Mouse (Mus musculus): ENCODE measurements around the gene Pcid2. TPM values are rescaled to one million over a fixed set of nuclear protein-coding genes. Genes with fewer than 3 reads are reported as not detected.

The Pcid2 gene
- polyA plus RNA-seq, 2 experiments: 34.8 to 35.9 TPM

GRCm38 (mm10) chr8:13109416-13109960, 4.2 kb upstream of the Pcid2 start:
- 62% methylated on average over 1 of the region's 1 CpGs for WGBS
- peaks cover 15% of the 10 kb centered on the region for H3K36me3 ChIP-seq (ENCODE audit: control insufficient read depth, insufficient read depth, low read length)

DNA sequence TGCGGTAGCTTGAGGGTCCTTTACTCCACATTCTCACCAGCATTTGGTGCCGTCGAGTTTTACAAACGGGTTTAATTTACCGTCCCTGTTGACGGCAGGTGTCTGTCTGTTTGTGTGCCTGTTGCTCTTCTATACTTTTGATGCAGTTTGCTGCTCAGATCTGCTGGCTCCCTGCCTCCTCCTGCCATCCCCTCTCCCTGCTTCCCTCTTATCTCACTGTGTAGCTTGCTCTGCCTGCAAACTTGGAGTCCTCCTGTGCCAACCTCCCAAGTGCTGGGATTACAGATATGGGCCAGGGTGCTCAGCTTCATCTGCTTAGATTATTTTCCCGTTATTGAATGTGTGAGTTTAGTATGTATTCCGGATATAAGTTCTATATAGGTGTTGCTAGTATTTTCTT, 3.7 kb upstream of the Pcid2 start:
- Histone ChIP-seq H3K4me3 (replicated peaks; ENCODE audit: low read length) (no peak overlapping the region), H3K9me3 (ENCODE audit: control insufficient read depth, low read length) (no peaks in the 10 kb centered on the region), H3K4me2 (replicated peaks; ENCODE audit: low read depth, low read length, severe bottlenecking) (no peak overlapping the region), H3K27ac (replicated peaks; ENCODE audit: low read depth, low read length) (no peak overlapping the region), H3K27me3 (ENCODE audit: control insufficient read depth, insufficient read depth, low read length) (no peaks in the 10 kb centered on the region), H3K4me1 (ENCODE audit: control insufficient read depth, insufficient read depth, low read length) (peaks cover 8% of the 10 kb centered on the region), H3K9ac (ENCODE audit: low read depth, low read length, severe bottlenecking) (no peak overlapping the region), H3K36me3 (ENCODE audit: control insufficient read depth, insufficient read depth, low read length) (peaks cover 15% of the 10 kb centered on the region)
- DNase-seq (ENCODE audit: low spot score): no peak
- WGBS: 91% methylated on average over 8 of the region's 8 CpGs
- no peak for ATAC-seq (ENCODE audit: low FRiP score, low read depth)
- no peak for TF ChIP-seq POLR2A (IDR thresholded peaks at IDR 0.05; ENCODE audit: borderline replicate concordance, extremely low read depth, insufficient read depth, insufficient read length)

More at GRCm38 (mm10) chr8:13109416-13109960, 4.2 kb upstream of the Pcid2 start:
- ATAC-seq (ENCODE audit: low FRiP score, low read depth) (no peak), DNase-seq (ENCODE audit: low spot score) (peak; percentile 23)
- Histone ChIP-seq H3K9ac (ENCODE audit: low read depth, low read length, severe bottlenecking) (no peak overlapping the region), H3K4me1 (ENCODE audit: control insufficient read depth, insufficient read depth, low read length) (0 out of 2 replicates have a peak, but pooled peaks cover 5% of the 10 kb centered on the region), H3K9me3 (ENCODE audit: control insufficient read depth, low read length) (no peaks in the 10 kb centered on the region), H3K4me3 (replicated peaks; ENCODE audit: low read length) (no peak overlapping the region), H3K27ac (replicated peaks; ENCODE audit: low read depth, low read length) (no peak overlapping the region), H3K4me2 (replicated peaks; ENCODE audit: low read depth, low read length, severe bottlenecking) (no peak overlapping the region), H3K27me3 (ENCODE audit: control insufficient read depth, insufficient read depth, low read length) (no peaks in the 10 kb centered on the region)
- TF ChIP-seq POLR2A (IDR thresholded peaks at IDR 0.05; ENCODE audit: borderline replicate concordance, extremely low read depth, insufficient read depth, insufficient read length): no peak

DNA sequence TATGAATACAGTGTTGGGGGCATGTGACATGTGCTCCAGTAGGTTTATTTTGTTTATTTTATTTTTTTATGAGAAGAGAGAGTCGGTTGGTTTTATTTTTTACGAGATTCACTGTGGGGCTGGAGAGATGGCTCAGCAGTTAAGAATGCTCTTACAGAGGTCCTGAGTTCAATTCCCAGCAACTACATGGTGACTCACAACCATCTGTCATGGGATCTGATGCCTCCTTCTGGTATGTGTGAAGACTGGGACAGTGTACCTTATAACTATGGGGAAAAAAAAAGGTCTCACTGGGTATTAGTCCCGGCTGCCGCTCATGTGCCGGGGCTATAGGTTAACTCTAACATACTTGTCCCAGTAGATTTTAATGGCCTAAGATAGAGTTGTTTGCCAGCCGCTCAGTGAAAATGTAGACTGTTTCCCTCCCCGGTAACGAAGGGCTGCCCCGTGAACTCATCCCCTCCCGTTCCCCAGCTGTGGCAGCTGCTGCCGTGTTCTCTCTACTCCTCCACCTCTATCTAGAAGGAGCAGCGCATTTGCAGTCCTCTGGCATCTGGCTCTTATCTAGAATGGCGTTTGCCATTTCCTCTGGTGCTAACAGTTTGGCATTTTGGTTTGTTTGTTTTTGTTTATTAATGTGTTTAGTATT, 2.9 kb upstream of the Pcid2 start:
- Histone ChIP-seq H3K9ac (ENCODE audit: low read depth, low read length, severe bottlenecking) (no peak overlapping the region), H3K4me2 (replicated peaks; ENCODE audit: low read depth, low read length, severe bottlenecking) (no peak overlapping the region), H3K27me3 (ENCODE audit: control insufficient read depth, insufficient read depth, low read length) (no peaks in the 10 kb centered on the region), H3K36me3 (ENCODE audit: control insufficient read depth, insufficient read depth, low read length) (peaks cover 9% of the 10 kb centered on the region), H3K9me3 (ENCODE audit: control insufficient read depth, low read length) (no peaks in the 10 kb centered on the region), H3K4me3 (replicated peaks; ENCODE audit: low read length) (no peak overlapping the region), H3K27ac (replicated peaks; ENCODE audit: low read depth, low read length) (no peak overlapping the region), H3K4me1 (ENCODE audit: control insufficient read depth, insufficient read depth, low read length) (peaks cover 14% of the 10 kb centered on the region)
- no peak for TF ChIP-seq POLR2A (IDR thresholded peaks at IDR 0.05; ENCODE audit: borderline replicate concordance, extremely low read depth, insufficient read depth, insufficient read length)
- 84% methylated on average over 13 of the region's 13 CpGs for WGBS
- ATAC-seq (ENCODE audit: low FRiP score, low read depth): no peak
- DNase-seq (ENCODE audit: low spot score): no peak

DNA sequence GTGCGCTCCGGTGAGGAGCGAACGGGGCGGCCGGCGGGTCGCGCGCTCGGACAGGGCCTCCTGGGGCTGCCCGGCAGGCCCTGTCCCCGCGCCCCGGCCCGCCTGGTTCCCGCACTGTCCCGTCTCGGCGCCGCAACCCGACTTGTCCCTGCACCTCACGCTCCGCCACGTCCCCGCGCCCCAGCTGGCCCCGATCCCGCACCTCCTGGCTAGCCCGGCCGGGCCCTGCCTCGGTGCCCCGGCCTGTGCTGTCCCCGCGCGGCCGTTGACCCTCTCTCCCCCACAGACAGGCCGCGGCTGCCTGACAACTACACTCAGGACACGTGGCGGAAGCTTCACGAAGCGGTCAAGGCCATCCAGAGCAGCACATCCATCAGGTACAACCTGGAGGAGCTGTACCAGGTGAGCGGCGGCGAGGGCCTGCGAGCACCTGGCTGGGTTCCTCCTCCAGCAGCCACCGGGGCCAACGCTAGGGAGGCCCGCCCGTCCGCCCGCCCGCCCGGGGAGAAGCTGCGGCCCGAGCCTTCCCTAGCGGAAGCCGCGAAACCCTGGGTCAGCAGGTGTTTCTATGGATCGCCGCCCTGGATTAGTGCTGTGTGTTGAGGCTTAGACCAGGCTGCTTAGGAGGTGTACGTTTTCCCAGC, 771 bp upstream of the Pcid2 start:
- WGBS: under 1% methylated on average over 27 of the region's 63 CpGs

DNA sequence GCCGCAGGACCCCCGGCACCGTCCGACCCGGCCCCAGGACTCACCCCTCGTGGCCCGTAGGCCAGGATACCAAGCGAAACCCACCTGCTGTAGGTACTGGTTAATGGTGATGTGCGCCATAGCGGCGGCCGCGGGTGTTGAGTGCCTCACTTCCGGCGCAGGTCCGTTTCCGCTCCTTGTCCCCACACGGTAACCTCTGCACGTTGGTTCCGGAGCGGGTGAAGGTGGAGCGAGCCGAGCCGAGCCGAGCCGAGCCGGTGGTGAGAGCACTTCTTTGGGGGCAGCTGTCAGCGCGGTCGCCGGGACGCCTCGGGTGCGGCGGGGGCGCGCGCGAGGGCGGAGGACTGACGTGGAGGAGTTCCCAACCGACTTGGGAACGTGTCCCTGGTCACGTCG, 570 bp downstream of the Pcid2 start:
- Histone ChIP-seq H3K36me3 (ENCODE audit: control insufficient read depth, insufficient read depth, low read length) (peaks cover 15% of the 10 kb centered on the region), H3K4me2 (replicated peaks; ENCODE audit: low read depth, low read length, severe bottlenecking) (peak overlapping the region; percentile 82), H3K9me3 (ENCODE audit: control insufficient read depth, low read length) (no peaks in the 10 kb centered on the region), H3K27me3 (ENCODE audit: control insufficient read depth, insufficient read depth, low read length) (no peaks in the 10 kb centered on the region), H3K4me3 (replicated peaks; ENCODE audit: low read length) (peak overlapping the region; percentile 96), H3K9ac (ENCODE audit: low read depth, low read length, severe bottlenecking) (peak overlapping the region; percentile 96), H3K27ac (replicated peaks; ENCODE audit: low read depth, low read length) (peak overlapping the region; percentile 92), H3K4me1 (ENCODE audit: control insufficient read depth, insufficient read depth, low read length) (peaks cover 14% of the 10 kb centered on the region)
- WGBS: under 1% methylated on average over 34 of the region's 45 CpGs
- TF ChIP-seq POLR2A (IDR thresholded peaks at IDR 0.05; ENCODE audit: borderline replicate concordance, extremely low read depth, insufficient read depth, insufficient read length): 0 out of 2 replicates have a peak, but pooled peaks have one; percentile 50
- DNase-seq (ENCODE audit: low spot score): peak; percentile 88
- ATAC-seq (ENCODE audit: low FRiP score, low read depth): peak; percentile 78

More for the DNA sequence above, 771 bp upstream of the Pcid2 start:
- peak; percentile 34 for ATAC-seq (ENCODE audit: low FRiP score, low read depth)
- H3K4me1 ChIP-seq (ENCODE audit: control insufficient read depth, insufficient read depth, low read length): peaks cover 14% of the 10 kb centered on the region
- H3K4me2 ChIP-seq (replicated peaks; ENCODE audit: low read depth, low read length, severe bottlenecking): peak overlapping the region; percentile 86
- no peak for TF ChIP-seq POLR2A (IDR thresholded peaks at IDR 0.05; ENCODE audit: borderline replicate concordance, extremely low read depth, insufficient read depth, insufficient read length)
- H3K27me3 ChIP-seq (ENCODE audit: control insufficient read depth, insufficient read depth, low read length): no peaks in the 10 kb centered on the region
- peak overlapping the region; percentile 96 for H3K4me3 ChIP-seq (replicated peaks; ENCODE audit: low read length)
- no peak for DNase-seq (ENCODE audit: low spot score)
- H3K9ac ChIP-seq (ENCODE audit: low read depth, low read length, severe bottlenecking): peak overlapping the region; percentile 96
- peaks cover 9% of the 10 kb centered on the region for H3K36me3 ChIP-seq (ENCODE audit: control insufficient read depth, insufficient read depth, low read length)
- H3K9me3 ChIP-seq (ENCODE audit: control insufficient read depth, low read length): no peaks in the 10 kb centered on the region
- H3K27ac ChIP-seq (replicated peaks; ENCODE audit: low read depth, low read length): peak overlapping the region; percentile 90
